Mouse (Mus musculus) retina, adult 2 months (tissue): ENCODE measurements at regions not wholly inside any gene's neighbourhood (a gene's known extent, or its start where the extent isn't known, plus 50 kb on each side); places are given as distances from the start of the nearest gene placed in this dataset.

ENCODE experiments used
- DNase-seq: peaks from one replicate; pipeline ENCODE4 v3.0.0-alpha.2; 2012; ENCODE audit warnings: low read depth, low spot score

DNA sequence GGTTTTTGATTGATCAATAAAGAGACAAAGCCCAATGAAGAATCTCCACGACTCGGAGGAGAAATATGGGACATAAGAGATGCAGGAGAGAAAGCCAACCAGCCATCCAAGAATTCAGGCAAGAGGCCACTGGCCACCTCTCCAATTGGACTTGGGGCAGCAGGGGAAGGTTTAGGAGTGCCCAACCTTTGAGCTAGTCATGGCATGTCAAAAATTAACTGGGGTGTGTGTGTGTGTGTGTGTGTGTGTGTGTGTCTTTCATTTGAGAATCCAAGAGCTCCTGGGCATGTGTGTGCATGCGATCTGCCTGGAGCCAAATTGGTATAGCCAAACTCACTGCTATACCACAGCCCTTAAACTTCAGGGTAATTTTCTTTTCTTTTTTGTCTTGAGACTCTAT is 51.6 kb upstream of the Cecr2 start:
- no peak for DNase-seq

DNA sequence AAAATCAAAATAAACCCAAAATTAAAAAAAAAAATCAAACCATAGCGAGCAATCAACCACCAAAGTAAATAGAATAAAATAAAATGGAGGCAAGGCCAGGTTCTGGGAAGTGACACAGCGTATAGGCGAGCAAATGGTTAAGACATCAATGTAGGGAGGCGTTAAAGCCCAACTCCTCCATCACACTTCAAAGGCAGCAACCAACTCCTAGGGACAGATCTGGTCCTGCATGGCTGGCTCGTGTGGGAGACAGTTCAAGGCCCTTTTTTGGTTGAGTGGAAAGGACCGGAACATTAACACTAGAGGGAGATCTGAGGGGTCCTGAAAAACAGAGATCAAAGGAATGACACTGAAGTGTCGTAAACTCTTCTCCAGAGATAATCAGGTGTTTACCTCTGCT is 53.8 kb upstream of the Cecr2 start:
- no peak for DNase-seq

DNA sequence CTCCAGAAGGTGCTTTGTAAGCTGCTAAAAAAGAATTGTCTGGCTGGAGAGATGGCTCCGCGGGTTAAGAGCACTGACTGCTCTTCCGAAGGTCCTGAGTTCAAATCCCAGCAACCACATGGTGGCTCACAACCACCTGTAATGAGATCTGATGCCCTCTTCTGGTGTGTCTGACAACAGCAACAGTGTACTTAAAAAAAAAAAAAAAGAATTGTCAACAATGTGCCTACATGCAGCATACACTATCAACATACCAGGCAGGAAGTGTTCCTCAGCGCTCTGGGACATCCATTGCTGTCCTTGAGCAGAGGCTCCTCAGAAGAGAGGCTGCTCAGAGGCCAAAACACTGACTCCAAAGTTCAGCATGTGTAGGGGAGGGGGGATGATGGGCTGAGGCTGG is 56.3 kb upstream of the Cecr2 start:
- DNase-seq = no peak

DNA sequence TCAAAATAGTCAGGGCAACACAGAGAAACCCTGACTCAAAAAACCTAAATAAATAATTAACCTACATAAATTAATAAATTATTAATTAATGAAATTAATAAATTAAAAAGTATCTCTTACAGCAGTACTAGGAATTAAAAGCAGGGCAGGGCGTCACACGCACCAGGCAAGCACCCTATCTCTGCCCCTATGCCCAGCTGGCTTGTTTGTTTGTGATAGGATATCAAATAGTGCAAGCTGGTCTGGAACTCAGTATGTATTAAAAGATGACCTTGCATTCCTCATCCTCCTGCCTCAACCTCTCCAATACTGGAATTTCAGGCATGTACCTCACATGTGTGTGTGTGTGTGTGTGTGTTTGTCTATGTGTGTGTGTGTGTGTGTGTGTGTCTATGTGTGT is 60.7 kb upstream of the Cecr2 start:
- no peak for DNase-seq

DNA sequence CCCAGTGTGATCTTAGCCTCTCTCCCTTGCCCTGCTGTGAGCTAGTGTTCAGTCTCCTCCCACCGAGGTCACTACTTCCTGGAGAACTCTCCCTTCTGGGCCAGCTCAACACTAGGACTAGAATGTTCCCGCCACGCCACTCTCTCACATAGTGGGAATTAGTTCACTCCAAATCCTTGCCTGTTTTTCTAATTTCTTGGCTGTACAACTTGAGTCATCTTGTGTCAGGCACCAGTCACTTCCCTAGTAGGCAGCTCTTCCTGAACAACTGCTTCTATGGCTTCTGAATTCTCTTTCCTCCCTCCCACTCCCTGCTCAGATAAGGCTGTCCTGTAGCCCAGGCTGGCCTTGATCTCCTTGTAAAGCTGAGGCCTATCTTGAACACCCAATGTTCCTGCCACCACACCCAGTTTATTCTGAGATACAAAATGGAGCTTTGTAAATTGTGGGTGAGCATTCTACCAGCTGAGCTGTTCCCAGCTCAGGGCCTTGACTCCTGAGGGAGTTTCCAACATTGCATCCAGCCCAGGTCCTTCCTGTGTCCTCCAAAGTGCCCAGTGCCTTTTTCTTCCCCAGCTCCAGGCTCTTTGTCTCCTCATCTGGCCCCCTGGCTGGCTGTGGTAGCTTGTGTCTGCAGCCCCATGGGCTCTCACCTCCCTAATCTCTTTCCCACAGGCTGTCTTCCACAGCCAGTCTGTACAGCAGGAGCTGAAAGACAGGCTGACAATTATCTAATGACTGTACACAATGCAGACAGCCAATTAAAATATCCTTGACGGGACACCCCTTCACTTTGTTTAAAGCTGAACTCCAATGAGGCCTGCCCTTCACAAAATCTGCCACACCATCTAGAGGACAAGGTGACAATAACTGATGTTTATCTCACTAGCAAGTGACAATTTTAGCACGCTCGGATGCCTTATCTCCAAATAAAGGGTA is 61.9 kb upstream of the Cecr2 start:
- no peak for DNase-seq

DNA sequence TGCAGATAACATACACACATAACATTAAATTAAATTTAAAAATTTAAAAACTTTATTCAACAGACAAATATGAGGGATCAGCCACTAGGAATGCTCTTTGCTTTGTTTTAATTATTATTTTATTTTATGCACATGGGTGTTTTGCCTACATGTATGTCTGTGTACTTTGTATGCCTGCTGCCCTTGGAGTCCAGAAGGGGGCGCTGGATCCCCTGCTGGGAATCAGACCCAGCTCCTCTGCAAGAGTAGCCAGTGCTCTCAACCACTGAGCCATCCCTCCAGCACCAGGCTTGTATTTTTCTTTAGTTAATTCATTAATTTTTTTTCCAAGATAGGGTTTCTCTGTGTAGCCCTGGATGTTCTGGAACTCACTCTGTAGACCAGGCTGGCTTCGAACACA is 62.7 kb upstream of the Cecr2 start:
- no peak for DNase-seq

DNA sequence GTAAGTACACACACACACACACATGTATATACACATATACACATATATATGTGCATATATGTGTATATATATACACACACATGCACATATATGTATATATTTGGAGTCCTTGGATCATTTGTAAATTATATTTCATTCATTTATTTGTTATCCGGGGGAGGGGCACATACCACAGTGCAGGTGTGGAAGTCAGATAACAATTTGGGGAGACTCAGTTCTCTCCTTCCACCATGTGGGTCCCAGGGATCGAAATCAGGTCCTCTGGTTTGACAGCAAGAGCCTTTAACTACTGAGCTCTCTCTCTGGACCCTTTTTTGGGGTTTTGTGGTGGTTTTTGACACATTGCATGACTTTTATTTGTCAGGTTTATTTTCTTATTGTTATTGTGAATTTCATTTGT is 65.8 kb upstream of the Cecr2 start:
- DNase-seq = no peak

DNA sequence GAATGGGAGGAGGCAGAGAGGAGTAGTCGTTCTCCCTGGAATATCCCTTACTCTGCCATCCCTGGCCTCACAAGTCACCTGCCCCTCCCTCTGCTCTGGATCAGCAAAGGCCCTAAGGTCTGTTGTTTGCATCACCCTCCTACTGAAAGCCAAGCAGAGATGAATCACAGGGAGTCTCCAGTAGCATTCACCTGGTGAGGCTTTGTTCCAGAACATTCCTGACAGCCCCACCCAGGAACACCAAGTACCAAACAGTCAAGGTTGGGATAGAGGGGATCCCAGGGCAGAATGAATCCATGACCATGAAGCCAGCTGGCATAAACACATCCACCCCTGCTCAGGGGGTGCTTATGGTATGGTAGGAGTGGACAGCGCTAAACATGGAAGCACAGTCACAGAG is 67.4 kb upstream of the Hdhd5 start:
- no peak for DNase-seq

DNA sequence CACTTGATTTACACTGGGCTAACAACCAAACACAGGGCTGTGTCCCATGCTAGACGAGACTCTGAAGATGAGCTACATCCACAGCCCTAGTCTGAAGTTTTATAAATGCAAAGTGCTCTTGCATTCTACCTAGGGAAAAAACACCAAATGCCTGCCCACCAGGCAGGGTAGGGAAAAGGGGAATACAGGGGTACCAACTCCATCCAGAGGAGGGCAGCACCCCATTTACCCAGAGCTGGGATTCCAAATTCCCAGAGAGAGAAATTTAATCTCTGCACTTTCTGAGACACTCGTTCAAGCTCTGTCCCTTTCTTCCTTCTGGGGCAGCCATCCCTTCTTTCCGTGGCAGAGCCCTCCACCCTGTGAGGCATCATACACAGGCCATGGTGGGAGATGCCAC is 66.8 kb upstream of the Hdhd5 start:
- DNase-seq = no peak

DNA sequence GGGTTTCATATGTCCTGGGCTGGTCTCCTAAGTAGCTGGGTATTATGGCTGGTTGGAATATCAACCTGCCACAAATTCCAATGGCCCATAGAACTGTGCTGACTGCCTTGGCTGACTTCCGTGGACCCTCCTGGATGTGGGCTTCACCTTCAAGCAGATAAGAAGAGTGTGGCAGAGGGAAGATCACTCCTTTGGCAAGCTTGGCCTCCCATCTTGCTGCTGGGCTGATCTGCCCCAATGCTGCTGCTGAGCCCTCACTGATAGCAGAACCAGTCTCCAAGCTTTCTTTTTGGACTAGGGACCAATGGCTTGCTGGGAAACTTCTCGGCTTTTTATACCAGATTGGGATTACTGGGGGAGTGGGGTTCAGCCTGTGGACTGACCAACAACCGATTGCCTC is 65.6 kb upstream of the Hdhd5 start:
- DNase-seq = no peak

DNA sequence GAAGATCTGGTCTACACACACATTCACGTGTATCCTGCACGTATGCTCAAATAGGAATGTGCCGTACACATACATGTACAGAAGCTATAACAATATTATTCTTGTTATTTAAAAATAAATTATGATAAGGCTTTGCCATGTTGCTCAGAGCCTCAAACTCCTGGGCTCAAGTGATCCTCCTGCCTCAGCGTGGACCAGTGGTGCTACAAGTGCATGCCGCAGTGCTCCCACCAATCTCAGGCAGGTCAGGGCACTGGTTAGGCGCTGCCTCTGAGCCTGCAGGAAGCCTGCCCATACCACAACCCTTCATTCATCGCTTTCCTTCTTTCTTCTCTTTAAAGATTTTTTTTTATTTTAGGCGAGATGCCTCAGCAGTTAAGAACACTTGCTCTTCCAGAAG is 63.3 kb upstream of the Hdhd5 start:
- DNase-seq = no peak

DNA sequence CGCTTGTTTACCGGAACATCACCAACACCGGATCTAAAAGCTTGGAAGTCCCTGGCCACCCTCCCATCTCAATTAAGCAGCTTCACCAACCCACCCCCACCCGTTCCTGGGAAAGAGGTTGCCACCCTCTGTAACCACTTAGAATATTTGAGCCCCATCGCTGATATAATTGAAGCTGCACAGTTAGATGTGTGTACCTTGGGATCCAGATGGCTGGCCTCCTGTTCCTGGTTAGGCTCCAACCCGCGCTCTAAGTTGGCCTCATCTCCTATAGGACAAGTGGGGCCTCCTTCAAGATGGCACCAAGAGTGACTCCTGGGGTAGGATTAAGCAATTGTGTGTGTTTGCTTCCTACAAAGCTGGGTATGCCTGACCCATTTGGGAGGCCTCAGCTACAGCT is 61.6 kb upstream of the Hdhd5 start:
- no peak for DNase-seq

DNA sequence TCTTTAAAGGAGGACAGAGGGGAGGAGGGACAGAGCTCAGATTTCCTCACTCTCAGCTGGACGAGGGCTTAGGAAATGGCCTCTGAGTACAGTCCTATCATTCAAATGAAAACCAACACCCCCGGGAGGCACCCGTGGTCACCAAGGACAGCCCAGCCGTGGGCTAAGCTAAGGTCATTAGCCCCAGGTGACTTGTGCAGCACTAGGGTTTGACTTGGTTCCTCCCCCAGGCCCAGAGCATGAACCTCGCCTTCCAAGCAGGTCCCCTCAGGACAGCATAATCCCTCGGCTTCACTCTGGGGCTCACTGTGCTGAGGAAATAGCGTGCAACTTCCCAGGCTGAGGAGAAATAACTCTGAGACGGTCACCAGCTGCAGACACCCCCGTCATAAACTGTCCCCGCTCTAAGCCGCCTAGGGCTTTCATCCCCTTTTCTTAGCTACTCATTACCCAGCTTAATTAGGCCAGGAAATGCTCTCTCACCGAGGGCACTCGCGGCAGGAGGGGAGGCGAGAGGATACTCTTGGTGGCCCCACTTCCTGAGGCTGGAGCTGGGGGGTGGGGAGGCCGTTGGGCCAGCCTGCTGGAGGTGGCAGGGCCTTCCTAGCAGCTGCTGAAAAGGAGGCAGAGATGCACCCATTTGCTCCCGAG is 61.0 kb upstream of the Hdhd5 start:
- peak; percentile 71 for DNase-seq

DNA sequence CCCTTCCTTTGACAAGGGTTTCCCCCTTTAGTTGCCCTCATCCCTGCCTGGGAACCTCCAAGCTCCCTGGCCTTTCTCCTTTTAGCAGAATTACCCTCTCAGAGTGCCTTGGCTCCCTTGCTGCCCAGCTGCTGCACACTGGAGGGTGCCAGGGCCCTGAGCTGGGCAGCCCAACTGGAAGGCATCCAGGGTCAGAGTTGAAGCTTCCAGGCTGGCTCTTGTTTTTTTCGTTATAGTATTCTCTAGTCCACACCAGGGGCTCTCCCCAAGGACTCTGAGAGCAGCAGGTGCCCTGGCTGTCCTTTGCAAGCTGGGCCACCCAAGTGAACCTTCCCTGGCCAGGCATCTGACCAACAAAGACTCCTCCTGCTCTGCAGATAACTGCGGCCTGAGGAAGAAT is 59.1 kb upstream of the Hdhd5 start:
- DNase-seq = no peak

DNA sequence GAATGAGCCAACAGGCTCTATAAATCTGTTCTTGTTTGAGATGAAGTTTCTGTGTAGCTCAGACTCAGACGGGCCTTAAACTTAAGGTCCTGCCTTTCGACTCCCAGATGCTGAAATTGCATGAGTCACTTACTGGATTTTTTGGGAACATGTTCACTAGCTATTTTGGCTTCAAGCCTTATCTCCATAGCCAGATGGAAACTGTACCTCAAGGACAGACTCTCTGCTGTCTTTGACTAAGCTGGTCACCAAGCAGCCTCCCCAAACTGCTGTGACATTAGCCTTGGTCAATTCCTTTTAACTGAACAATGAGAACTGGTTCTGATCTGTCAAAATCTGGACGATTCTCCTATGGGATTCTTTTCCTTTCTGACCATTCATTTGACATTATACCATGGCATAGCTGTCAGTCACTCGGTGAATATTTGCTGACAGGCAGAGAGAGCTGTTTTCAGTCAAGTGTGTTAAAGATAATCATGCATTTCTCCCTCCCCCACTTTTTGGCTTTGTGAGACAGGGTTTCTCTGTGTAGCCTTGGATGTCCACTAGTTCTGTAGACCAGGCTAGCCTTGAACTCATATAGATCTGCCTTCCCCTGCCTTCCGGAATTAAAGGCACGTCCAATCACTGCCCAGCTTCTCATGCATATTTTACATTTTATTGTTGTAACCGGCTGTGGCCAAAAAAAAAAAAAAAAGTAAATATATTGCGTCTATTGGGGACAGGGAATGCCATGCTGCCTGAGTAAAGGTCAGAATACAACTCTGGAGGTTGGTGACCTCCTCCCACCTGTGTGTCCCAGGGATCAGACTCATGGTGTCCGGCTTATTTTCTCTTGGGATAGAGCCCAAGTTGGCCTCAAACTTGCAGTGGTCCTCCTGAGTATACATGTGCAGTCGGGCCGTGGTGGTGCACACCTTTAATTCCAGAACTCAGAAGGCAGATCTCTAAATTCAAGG is 57.9 kb upstream of the Hdhd5 start:
- DNase-seq = no peak

DNA sequence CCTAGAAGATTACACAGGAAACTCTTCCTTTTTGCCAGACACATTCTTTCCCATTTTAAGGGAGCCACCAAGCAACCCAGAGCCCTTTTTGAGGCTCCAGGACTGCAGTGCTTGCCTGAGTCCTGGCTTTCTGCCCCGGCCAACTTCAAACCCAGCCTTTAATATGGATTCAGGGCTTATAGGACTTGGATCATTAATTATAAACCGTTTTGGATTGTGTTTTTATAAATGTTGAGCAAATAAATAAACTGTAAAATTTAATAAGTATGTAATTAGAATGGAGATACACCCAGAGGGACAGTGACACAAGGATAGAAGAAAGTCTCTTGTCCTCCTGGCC is 54.8 kb upstream of the Hdhd5 start:
- DNase-seq = no peak

DNA sequence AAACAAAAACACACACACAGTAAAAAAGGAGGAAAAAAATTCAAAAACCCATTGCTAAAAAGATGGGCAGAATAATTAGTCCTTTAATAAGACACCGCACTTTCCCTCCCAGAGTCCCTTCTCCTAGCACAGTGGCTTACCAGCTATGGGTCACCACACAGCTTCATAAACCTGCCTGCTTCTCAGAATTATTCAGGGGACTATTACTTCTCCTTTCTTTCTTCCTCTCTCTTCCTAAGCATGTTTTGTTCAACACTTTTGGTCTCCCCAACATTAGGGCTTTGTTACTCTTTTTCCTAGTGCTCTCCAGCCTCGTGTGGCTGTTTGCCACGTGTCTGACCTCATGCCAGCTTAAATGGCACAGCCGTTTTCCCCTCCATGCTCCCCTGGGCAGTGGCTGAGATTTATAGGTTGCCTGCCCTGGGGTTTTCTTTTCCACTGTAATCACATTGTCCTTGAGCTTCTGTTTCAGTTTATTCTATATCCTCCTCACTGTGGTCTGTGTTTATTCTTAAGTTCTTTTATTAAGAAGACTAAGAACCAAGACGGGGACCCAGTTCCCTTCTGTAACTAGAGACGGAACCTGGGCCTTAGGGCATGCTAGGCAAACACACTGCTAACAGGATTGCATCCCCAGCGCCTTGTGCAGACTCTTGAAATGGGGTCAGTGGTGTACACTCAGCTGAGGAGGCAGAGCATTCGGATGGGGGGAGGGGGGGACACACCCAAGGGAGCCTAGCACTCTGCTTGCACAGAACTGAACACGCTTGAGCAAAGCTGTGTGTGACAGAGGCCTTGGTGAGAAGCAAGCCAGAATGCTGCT is 54.2 kb upstream of the Hdhd5 start:
- DNase-seq = no peak

DNA sequence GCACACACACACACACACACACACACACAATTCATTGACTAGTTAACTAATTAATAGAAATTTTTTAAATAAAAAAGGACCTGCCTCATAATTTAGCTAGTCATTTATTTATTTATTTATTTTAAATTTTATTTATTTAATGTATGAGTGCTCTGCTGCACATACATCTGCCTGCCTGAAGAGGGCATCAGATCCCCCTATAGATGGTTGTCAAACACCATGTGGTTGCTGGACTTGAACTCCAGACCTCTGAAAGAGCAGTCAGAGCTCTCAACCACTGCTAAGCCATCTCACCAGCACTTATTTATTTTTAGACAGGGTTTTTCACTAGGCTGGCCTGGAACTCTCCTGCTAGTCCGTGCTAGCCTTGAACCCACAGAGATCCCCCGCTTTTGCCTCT is 50.6 kb upstream of the Hdhd5 start:
- no peak for DNase-seq
